22 mouse cellular contexts compared by ENCODE assay signal in the genomic region with DNA sequence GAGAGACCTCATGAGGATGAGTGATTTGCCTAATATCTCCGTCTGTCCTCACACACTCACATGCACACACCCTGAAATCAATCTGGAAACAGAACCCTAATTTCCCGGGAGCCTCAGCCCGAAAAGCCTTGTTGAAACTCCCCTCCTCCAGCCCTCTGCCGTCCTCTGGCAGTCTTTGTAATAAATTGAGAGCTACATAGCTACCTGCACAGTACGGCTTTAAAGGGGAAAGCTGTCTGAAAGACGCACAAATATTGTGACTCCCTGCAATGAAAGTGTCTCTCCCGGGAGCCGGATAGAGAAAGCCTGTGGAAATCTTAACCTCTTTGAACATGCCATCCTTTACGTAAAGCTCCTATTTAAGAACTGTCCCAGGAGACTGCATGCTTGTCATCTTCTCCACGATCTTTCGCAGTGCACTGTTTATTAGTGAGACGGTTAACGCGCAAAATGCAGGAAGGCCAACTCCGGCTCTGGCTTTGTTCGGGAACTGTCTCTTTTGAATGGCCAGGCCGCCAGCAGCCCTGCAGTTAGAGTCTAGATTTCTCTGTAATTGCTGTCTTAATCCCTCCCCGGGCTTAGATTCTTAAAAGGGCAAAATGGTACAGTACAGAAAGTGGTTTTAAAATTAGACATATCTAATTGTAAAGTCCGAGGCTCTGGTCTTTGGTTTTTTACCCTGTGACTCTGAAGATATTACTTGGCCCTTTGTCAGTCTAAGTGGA. TPM values are rescaled to one million over a fixed set of nuclear protein-coding genes. Genes with fewer than 3 reads are reported as not detected.
DNase-seq lines count a peak whose midpoint lies in the region; ATAC-seq and TF ChIP-seq lines count a peak whose summit lies in the region.
"Had no signal": no experiment of that assay in that cellular context is flagged by ENCODE, and none has a peak within 500 bp of the region (broad histone marks: within the 10 kb centered on the region; RNA-seq: fewer than 3 reads in every experiment).

No protein-coding gene starts in this region.

- H3K9me3 ChIP-seq in forebrain, embryonic 14.5 days (replicated peaks; ENCODE audit: control insufficient read depth, low read length): no peaks in the 10 kb centered on the region
- H3K9me3 ChIP-seq in hindbrain, postnatal 0 days (ENCODE audit: low read length): no peaks in the 10 kb centered on the region
- no peaks in the 10 kb centered on the region for H3K9me3 ChIP-seq in intestine, embryonic 16.5 days (ENCODE audit: control insufficient read depth, low read length)

- H3K27me3 ChIP-seq in forebrain, embryonic 14.5 days (replicated peaks; ENCODE audit: control insufficient read depth, insufficient read depth, low read length): no peaks in the 10 kb centered on the region
- H3K27me3 ChIP-seq in hindbrain, postnatal 0 days (ENCODE audit: insufficient read depth, low read length): no peaks in the 10 kb centered on the region
- no peaks in the 10 kb centered on the region for H3K27me3 ChIP-seq in intestine, embryonic 16.5 days (replicated peaks; ENCODE audit: control insufficient read depth, insufficient read depth, low read length)

- TF ChIP-seq CTCF in hindbrain, postnatal 0 days (IDR thresholded peaks at IDR 0.05; ENCODE audit: low read depth): no peak

- H3K4me2 ChIP-seq in forebrain, embryonic 14.5 days (ENCODE audit: low read length): no peak overlapping the region
- no peak overlapping the region for H3K4me2 ChIP-seq in hindbrain, postnatal 0 days (ENCODE audit: low read depth, low read length)
- H3K4me2 ChIP-seq in intestine, embryonic 16.5 days (ENCODE audit: low read depth, low read length): no peak overlapping the region

- H3K4me1 ChIP-seq in forebrain, embryonic 14.5 days (ENCODE audit: control insufficient read depth, insufficient read depth, low read length): no peaks in the 10 kb centered on the region
- H3K4me1 ChIP-seq in hindbrain, postnatal 0 days (ENCODE audit: insufficient read depth, low read length): no peaks in the 10 kb centered on the region; the same call in 1 of the 2 replicates
- H3K4me1 ChIP-seq in intestine, embryonic 16.5 days (ENCODE audit: control insufficient read depth, insufficient read depth, low read length): no peaks in the 10 kb centered on the region

- WGBS in forebrain, embryonic 14.5 days: 42% methylated on average over 19 of the region's 19 CpGs
- WGBS in hindbrain, postnatal 0 days: 45% methylated on average over 19 of the region's 19 CpGs
- WGBS in intestine, embryonic 16.5 days: 55% methylated on average over 19 of the region's 19 CpGs

- intact Hi-C loops in heart, postnatal 25 days (cut with DNase I): no loop called here

- ATAC-seq in forebrain, embryonic 14.5 days: peak; percentile 29; the same call in 1 of the 2 replicates
- ATAC-seq in hindbrain, postnatal 0 days: no peak
- ATAC-seq in intestine, embryonic 16.5 days: no peak
- ATAC-seq: CD4-positive, CD25-positive, alpha-beta regulatory T cell, adult 4 months had no signal

- H3K36me3 ChIP-seq in forebrain, embryonic 14.5 days (ENCODE audit: control insufficient read depth, insufficient read depth, low read length): no peaks in the 10 kb centered on the region
- H3K36me3 ChIP-seq in hindbrain, postnatal 0 days (ENCODE audit: insufficient read depth, low read length): no peaks in the 10 kb centered on the region
- H3K36me3 ChIP-seq in intestine, embryonic 16.5 days (ENCODE audit: control insufficient read depth, insufficient read depth, low read length): no peaks in the 10 kb centered on the region

- H3K27ac ChIP-seq in forebrain, embryonic 14.5 days (ENCODE audit: low read depth, low read length): no peak overlapping the region
- no peak overlapping the region; the same call in 1 of the 2 replicates for H3K27ac ChIP-seq in hindbrain, postnatal 0 days
- H3K27ac ChIP-seq in intestine, embryonic 16.5 days (ENCODE audit: low read length): no peak overlapping the region
- H3K27ac ChIP-seq: heart, adult 2 months had no signal

- peak; percentile 6 for DNase-seq in retina, postnatal 1 day
- DNase-seq in retina, embryonic 14.5 days (ENCODE audit: low spot score): no peak
- peak; percentile 61 for DNase-seq in forebrain, embryonic 14.5 days (ENCODE audit: low spot score)
- peak; percentile 45 for DNase-seq in hindbrain, postnatal 0 days (ENCODE audit: low spot score)
- DNase-seq in kidney, postnatal 36 days: no peak
- DNase-seq in heart, postnatal 25 days (ENCODE audit: low spot score): no peak
- DNase-seq: adrenal gland, adult 8-10 months; cerebellum, adult 8-10 months; heart, adult 2 months; kidney, postnatal 10 days; layer of hippocampus, adult 9-11 months; liver; lung, adult 18-20 months; thymus, adult 2 months had no signal

- H3K4me3 ChIP-seq in forebrain, embryonic 14.5 days (ENCODE audit: low read depth, low read length): no peak overlapping the region
- H3K4me3 ChIP-seq in hindbrain, postnatal 0 days (ENCODE audit: low read length): no peak overlapping the region
- no peak overlapping the region for H3K4me3 ChIP-seq in intestine, embryonic 16.5 days (ENCODE audit: low read length)
- H3K4me3 ChIP-seq: erythroblast, embryonic 14.5 days; heart, adult 2 months had no signal

- H3K9ac ChIP-seq in forebrain, embryonic 14.5 days (ENCODE audit: low read length): peak overlapping the region; percentile 25; the same call in 1 of the 2 replicates
- H3K9ac ChIP-seq in hindbrain, postnatal 0 days (replicated peaks; ENCODE audit: low read length): no peak overlapping the region
- no peak overlapping the region for H3K9ac ChIP-seq in intestine, embryonic 16.5 days (ENCODE audit: low read depth, low read length)

RNA-seq across cellular contexts. Expression of gene Dusp27, which starts 39.1 kb away (rescaled TPM):
- 0.70 and 0.93 TPM in 2 replicates for polyA plus RNA-seq in forebrain, embryonic 14.5 days (2014; fragmentation: Nextera tagmentation; extraction: Ambion mirVana)
- 0.36 and 0.58 TPM in 2 replicates for total RNA-seq in hindbrain, postnatal 0 days (2014; rRNA removed)
- polyA plus RNA-seq in hindbrain, postnatal 0 days (2015; fragmentation: Nextera tagmentation; extraction: Ambion mirVana): 0.64 and 1.0 TPM in 2 replicates
- polyA plus RNA-seq in intestine, embryonic 16.5 days (2015; fragmentation: Nextera tagmentation; extraction: Ambion mirVana): 1.5 and 1.7 TPM in 2 replicates
- total RNA-seq in heart, postnatal 25 days (2021): 10 to 100 TPM; 42.5 to 48.0 TPM
- total RNA-seq: megakaryocyte progenitor cell, adult 5-6 weeks; MEL had no signal
- polyA plus RNA-seq: CD4-positive, CD25-positive, alpha-beta regulatory T cell, adult 4 months; erythroblast, embryonic 14.5 days had no signal

RNA-seq across cellular contexts. Expression of gene Gpa33, which starts 41.4 kb away (rescaled TPM):
- not detected in 2 replicates for polyA plus RNA-seq in forebrain, embryonic 14.5 days (2014; fragmentation: Nextera tagmentation; extraction: Ambion mirVana)
- not detected in 2 replicates for total RNA-seq in hindbrain, postnatal 0 days (2014; rRNA removed)
- polyA plus RNA-seq in hindbrain, postnatal 0 days (2015; fragmentation: Nextera tagmentation; extraction: Ambion mirVana): 0.06 and 0.09 TPM in 2 replicates
- polyA plus RNA-seq in intestine, embryonic 16.5 days (2015; fragmentation: Nextera tagmentation; extraction: Ambion mirVana): 79.6 and 86.9 TPM in 2 replicates
- not detected for total RNA-seq in heart, postnatal 25 days (2021)
- total RNA-seq: gastrocnemius, adult 18-20 months; heart, adult 2 months; left cerebral cortex, postnatal 10 days; megakaryocyte progenitor cell, adult 5-6 weeks; MEL had no signal
- polyA plus RNA-seq: CD4-positive, CD25-positive, alpha-beta regulatory T cell, adult 4 months; cortical plate, adult 2 months; erythroblast, embryonic 14.5 days; heart, adult 2 months had no signal

Comparison
In these comparisons a context has a peak if more than half of its experiments do, and no peak if none do; other contexts are left out.
1. DNase-seq: peak in retina, postnatal 1 day (single experiment), forebrain, embryonic 14.5 days (single experiment) and hindbrain, postnatal 0 days (single experiment); none in retina, embryonic 14.5 days (single experiment), kidney, postnatal 36 days (0 of 2) and heart, postnatal 25 days (single experiment).
2. RNA of gene Gpa33, which starts 41.4 kb away (polyA plus RNA-seq): 79.6 to 86.9 TPM in intestine, embryonic 16.5 days; 0.06 to 0.09 TPM in hindbrain, postnatal 0 days and not detected in forebrain, embryonic 14.5 days; every median in the first group is over 10 times any median in the second.